Mouse (Mus musculus) C2C12 (cell line): ENCODE results near the gene Cdkn2aip. TPM values are rescaled to one million over a fixed set of nuclear protein-coding genes. Genes with fewer than 3 reads are reported as not detected.

Source experiments
- H3K27me3 ChIP-seq: one replicate; pipeline ENCODE4 v1.6.1; 2011; ENCODE audit not compliant: control insufficient read depth, insufficient read depth, insufficient read length
- H3K36me3 ChIP-seq: one replicate; pipeline ENCODE4 v1.6.1; 2011; ENCODE audit not compliant: control insufficient read depth, insufficient read depth
- H3K4me3 ChIP-seq: one replicate; pipeline ENCODE4 v1.5.1; 2011; ENCODE audit warnings: mild to moderate bottlenecking, control low read depth; ENCODE audit not compliant: poor library complexity, insufficient read depth, severe bottlenecking
- H3K79me2 ChIP-seq: one replicate; pipeline ENCODE4 v1.6.1; 2011; ENCODE audit not compliant: control insufficient read depth, insufficient read depth
- H3K79me3 ChIP-seq: one replicate; pipeline ENCODE4 v1.6.1; 2011; ENCODE audit warnings: low read depth, control low read depth
- H3ac ChIP-seq: one replicate; pipeline ENCODE3; 2011; ENCODE audit warnings: low read depth; ENCODE audit not compliant: control insufficient read depth, insufficient read length
- CEBPB ChIP-seq: IDR thresholded peaks from one replicate; pipeline ENCODE4 v1.6.1; 2011; ENCODE audit warnings: low read depth, mild to moderate bottlenecking, control low read depth, moderate library complexity
- CTCF ChIP-seq: IDR thresholded peaks from one replicate; pipeline ENCODE4 v1.5.1; 2011; ENCODE audit not compliant: control insufficient read depth, insufficient read depth, insufficient read length
- FOSL1 ChIP-seq: IDR thresholded peaks from one replicate; pipeline ENCODE4 v1.8.0; 2011; ENCODE audit warnings: mild to moderate bottlenecking, low read length; ENCODE audit not compliant: poor library complexity, insufficient read depth, severe bottlenecking
- MAX ChIP-seq: IDR thresholded peaks from one replicate; pipeline ENCODE4 v1.6.1; 2011; ENCODE audit warnings: mild to moderate bottlenecking, control low read depth
- MYOD1 ChIP-seq: IDR thresholded peaks from one replicate; pipeline ENCODE4 v1.6.1; 2011; ENCODE audit warnings: low read depth; ENCODE audit not compliant: control insufficient read depth, insufficient read length
- MYOG ChIP-seq: IDR thresholded peaks from one replicate; pipeline ENCODE4 v1.6.1; 2011; ENCODE audit not compliant: control insufficient read depth, insufficient read length; ENCODE audit errors: extremely low read depth
- USF1 ChIP-seq: IDR thresholded peaks from one replicate; pipeline ENCODE4 v1.6.1; 2011; ENCODE audit warnings: low read depth, mild to moderate bottlenecking, control low read depth, moderate library complexity
- polyA plus RNA-seq: library from polyadenylated mRNA; unstranded; fragments of >200 nt; fragmentation: generic; extraction: Trizol; gene quantifications from one replicate; pipeline ENCODE4 v1.2.1, GENCODE M21; 2012; ENCODE audit warnings: missing spikeins

The Cdkn2aip gene
- polyA plus RNA-seq, 1 experiment: 3.8 TPM

GRCm38 (mm10) chr8:47750096-47750495 is 36.4 kb upstream of the Cdkn2aip start:
- Histone ChIP-seq H3K79me3 (no peaks in the 10 kb centered on the region), H3K27me3 (no peaks in the 10 kb centered on the region), H3K4me3 (no peak overlapping the region), H3K36me3 (no peaks in the 10 kb centered on the region), H3K79me2 (no peaks in the 10 kb centered on the region), H3ac (no peak overlapping the region)
- no peak for TF ChIP-seq MYOD1

- no peaks in the 10 kb centered on the region for H3K79me2 ChIP-seq
- no peak for TF ChIP-seq CTCF
- no peak for TF ChIP-seq FOSL1
- TF ChIP-seq CEBPB: no peak
- no peak for TF ChIP-seq MYOG
- no peak for TF ChIP-seq USF1
- TF ChIP-seq MAX: no peak
- no peak for TF ChIP-seq MYOD1
- H3ac ChIP-seq: no peak overlapping the region
- no peaks in the 10 kb centered on the region for H3K36me3 ChIP-seq
- no peaks in the 10 kb centered on the region for H3K79me3 ChIP-seq
- H3K27me3 ChIP-seq: no peaks in the 10 kb centered on the region
- no peak overlapping the region for H3K4me3 ChIP-seq
Measured at GRCm38 (mm10) chr8:47749491-47749890, 35.8 kb upstream of the Cdkn2aip start.

DNA sequence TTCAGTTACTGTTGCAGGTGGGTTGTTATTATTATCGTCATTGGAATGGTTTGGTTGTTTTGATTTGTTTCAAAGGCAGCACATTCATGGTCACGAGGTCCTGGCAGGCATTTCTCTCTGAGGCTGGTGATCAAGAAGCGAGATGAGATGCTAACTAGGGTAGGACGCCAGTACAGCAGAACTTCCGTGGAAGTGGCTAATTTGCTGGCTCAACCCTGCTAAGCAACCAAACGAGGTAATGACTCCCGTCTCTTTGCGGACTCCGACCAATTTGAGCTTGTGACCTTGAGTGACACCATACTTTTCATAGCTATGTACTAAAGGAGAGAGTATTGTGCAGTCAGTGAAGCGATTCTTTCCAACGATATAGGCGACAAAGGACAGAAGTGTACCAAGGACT is 32.6 kb upstream of the Cdkn2aip start:
- Histone ChIP-seq H3K27me3 (no peaks in the 10 kb centered on the region), H3K36me3 (no peaks in the 10 kb centered on the region), H3K4me3 (no peak overlapping the region), H3K79me2 (no peaks in the 10 kb centered on the region), H3K79me3 (no peaks in the 10 kb centered on the region), H3ac (no peak overlapping the region)
- no peak for TF ChIP-seq MYOG
- TF ChIP-seq CEBPB: no peak
- TF ChIP-seq USF1: no peak
- no peak for TF ChIP-seq MYOD1
- no peak for TF ChIP-seq MAX
- TF ChIP-seq FOSL1: no peak
- TF ChIP-seq CTCF: no peak

GRCm38 (mm10) chr8:47745848-47746247 is 32.1 kb upstream of the Cdkn2aip start:
- H3ac ChIP-seq: no peak overlapping the region
- H3K27me3 ChIP-seq: no peaks in the 10 kb centered on the region
- no peaks in the 10 kb centered on the region for H3K36me3 ChIP-seq
- H3K79me3 ChIP-seq: no peaks in the 10 kb centered on the region
- no peaks in the 10 kb centered on the region for H3K79me2 ChIP-seq
- no peak for TF ChIP-seq FOSL1
- no peak for TF ChIP-seq MAX
- TF ChIP-seq MYOG: no peak
- no peak for TF ChIP-seq USF1
- TF ChIP-seq MYOD1: no peak
- no peak for TF ChIP-seq CTCF
- no peak for TF ChIP-seq CEBPB
- no peak overlapping the region for H3K4me3 ChIP-seq

DNA sequence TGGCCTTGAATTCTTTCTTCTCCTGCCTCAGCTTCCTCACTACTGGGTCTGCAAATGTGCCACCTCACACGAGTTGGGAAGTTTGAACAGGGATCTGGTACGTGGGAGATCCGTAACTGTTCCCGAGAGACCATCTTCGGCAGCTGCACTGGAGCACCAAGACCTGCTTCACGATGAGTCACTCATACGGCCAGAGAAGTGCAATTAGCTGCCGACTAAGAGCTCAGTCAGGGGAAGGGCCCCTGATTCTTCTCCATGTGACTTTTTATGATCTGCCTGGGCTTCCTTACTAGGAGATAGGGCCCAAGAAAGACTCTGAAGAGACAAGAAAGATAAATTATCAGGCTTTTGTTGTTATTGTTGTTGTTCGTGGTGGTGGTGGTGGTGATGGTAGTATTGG is 31.1 kb upstream of the Cdkn2aip start:
- Histone ChIP-seq H3ac (no peak overlapping the region), H3K27me3 (no peaks in the 10 kb centered on the region), H3K36me3 (no peaks in the 10 kb centered on the region), H3K79me3 (no peaks in the 10 kb centered on the region), H3K79me2 (no peaks in the 10 kb centered on the region), H3K4me3 (no peak overlapping the region)
- TF ChIP-seq CTCF (no peak), FOSL1 (peak; percentile 27), CEBPB (no peak), MYOD1 (peak; percentile 95), MAX (peak; percentile 80), USF1 (peak; percentile 85), MYOG (no peak)

GRCm38 (mm10) chr8:47743419-47743818 is 29.7 kb upstream of the Cdkn2aip start:
- H3K27me3 ChIP-seq: no peaks in the 10 kb centered on the region
- no peak overlapping the region for H3K4me3 ChIP-seq
- TF ChIP-seq CTCF: peak; percentile 80
- TF ChIP-seq CEBPB: no peak
- no peaks in the 10 kb centered on the region for H3K36me3 ChIP-seq
- H3K79me3 ChIP-seq: no peaks in the 10 kb centered on the region
- H3ac ChIP-seq: no peak overlapping the region
- H3K79me2 ChIP-seq: no peaks in the 10 kb centered on the region
